Mouse (Mus musculus) bone marrow, adult 2 months (tissue): ENCODE measurements around the gene 1700025G04Rik.

Experiments used
- CTCF ChIP-seq: fragments of 200-500 bp; IDR thresholded peaks from 2 replicates; pipeline ENCODE4 v1.5.1; 2011; ENCODE audit warnings: low read length, control low read depth; ENCODE audit not compliant: control insufficient read depth, insufficient read depth
- POLR2A ChIP-seq: fragments of 200-500 bp; IDR thresholded peaks from 2 replicates; pipeline ENCODE4 v1.6.1; 2011; ENCODE audit warnings: low read depth, mild to moderate bottlenecking, control low read depth, low read length, borderline replicate concordance; ENCODE audit not compliant: control insufficient read depth

DNA sequence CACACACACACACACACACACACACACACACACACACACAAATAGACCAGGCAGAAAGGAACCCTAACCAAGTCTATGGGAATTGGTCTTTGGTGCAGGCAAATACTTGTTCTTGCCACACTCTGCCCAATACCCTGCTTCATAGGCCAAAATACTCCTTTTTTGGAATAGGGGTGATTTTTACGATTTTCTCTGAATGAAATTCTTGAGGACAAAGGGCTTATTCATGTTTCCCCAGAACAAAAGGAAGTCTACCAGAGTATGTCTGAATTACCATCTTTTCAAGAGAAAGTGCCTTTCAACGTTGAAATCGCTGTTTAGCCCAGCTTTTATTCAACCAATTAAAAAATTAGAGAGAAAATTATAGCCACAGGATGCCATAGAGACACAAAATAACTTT, 237.9 kb downstream of the 1700025G04Rik start:
- TF ChIP-seq CTCF (no peak), POLR2A (no peak)
